Mouse (Mus musculus) kidney, postnatal 14 days (tissue): ENCODE results near the gene Ndc1.
"Not testable (repeated sequence)": the region's sequence is repeated elsewhere in the genome, so short reads cannot be mapped to it uniquely, and the experiment has no call there.

Experiments
- DNase-seq: peaks from one replicate; pipeline ENCODE4 v3.0.0; 2022; ENCODE audit warnings: mixed read lengths

The Ndc1 gene

GRCm38 (mm10) chr4:107367567-107368314 is at the start of gene Ndc1:
Gene Ndc1 (plus strand): TSS chr4:107367784.
- DNase-seq, result peak; percentile 90

GRCm38 (mm10) chr4:107318646-107319045 is 48.9 kb upstream of the Ndc1 start:
- DNase-seq, result no peak

- DNase-seq, result no peak
These were observed 46.5 kb upstream of the Ndc1 start for GRCm38 (mm10) chr4:107321041-107321440.

GRCm38 (mm10) chr4:107323113-107323512 is 44.5 kb upstream of the Ndc1 start:
- no peak for DNase-seq

GRCm38 (mm10) chr4:107328530-107328929 is 39.1 kb upstream of the Ndc1 start:
- DNase-seq, result no peak

- DNase-seq, result no peak
These were observed 34.1 kb upstream of the Ndc1 start for GRCm38 (mm10) chr4:107333514-107333913.

GRCm38 (mm10) chr4:107336356-107336755 is 31.2 kb upstream of the Ndc1 start:
- DNase-seq, result no peak

GRCm38 (mm10) chr4:107337455-107337854 is 30.1 kb upstream of the Ndc1 start:
- DNase-seq, result no peak

- DNase-seq, result no peak
These were observed 26.2 kb upstream of the Ndc1 start for GRCm38 (mm10) chr4:107341354-107341753.

GRCm38 (mm10) chr4:107344612-107345011 is 23.0 kb upstream of the Ndc1 start:
- no peak for DNase-seq

- DNase-seq, result no peak
These were observed 20.4 kb upstream of the Ndc1 start for GRCm38 (mm10) chr4:107347221-107347620.

- peak; percentile 21 for DNase-seq
These were observed 18.9 kb upstream of the Ndc1 start for GRCm38 (mm10) chr4:107348529-107349310.

GRCm38 (mm10) chr4:107349311-107350008 is 18.1 kb upstream of the Ndc1 start:
- peak; percentile 52 for DNase-seq

GRCm38 (mm10) chr4:107351368-107351767 is 16.2 kb upstream of the Ndc1 start:
- DNase-seq, result no peak

GRCm38 (mm10) chr4:107353612-107354011 is 14.0 kb upstream of the Ndc1 start:
- peak; percentile 21 for DNase-seq

- no peak for DNase-seq
These were observed 13.5 kb upstream of the Ndc1 start for GRCm38 (mm10) chr4:107354126-107354525.

- peak; percentile 43 for DNase-seq
These were observed 13.0 kb upstream of the Ndc1 start for GRCm38 (mm10) chr4:107354543-107354942.

- DNase-seq, result not testable (repeated sequence)
These were observed 10.4 kb upstream of the Ndc1 start for GRCm38 (mm10) chr4:107357172-107357571.

- DNase-seq, result no peak
These were observed 9.1 kb upstream of the Ndc1 start for GRCm38 (mm10) chr4:107358460-107358859.

GRCm38 (mm10) chr4:107360457-107361145 is 7.0 kb upstream of the Ndc1 start:
- DNase-seq, result peak; percentile 28

GRCm38 (mm10) chr4:107362755-107363154 is 4.8 kb upstream of the Ndc1 start:
- DNase-seq, result no peak

GRCm38 (mm10) chr4:107363573-107363972 is 4.0 kb upstream of the Ndc1 start:
- no peak for DNase-seq

- DNase-seq, result no peak
These were observed 3.4 kb upstream of the Ndc1 start for GRCm38 (mm10) chr4:107364190-107364639.
